Mouse (Mus musculus) heart, embryonic 13.5 days (tissue): ENCODE measurements around the gene Fadd. TPM values are rescaled to one million over a fixed set of nuclear protein-coding genes. Genes with fewer than 3 reads are reported as not detected.
A peak's percentile ranks its signal among the peaks of the same experiment; 100 is the strongest.

ENCODE experiments used
- ATAC-seq: fragments of 200-750 bp; cut with Nextera tagmentation; 2 replicates; pipeline ENCODE4 v1.8.0; 2017; ENCODE audit warnings: moderate TSS enrichment; ENCODE audit not compliant: insufficient number of reproducible peaks, low FRiP score, low TSS enrichment; ENCODE audit errors: extremely low read depth
- H3K27ac ChIP-seq: fragments of 300-500 bp; sonication (generic); replicated peaks from 2 replicates; pipeline ENCODE4 v1.5.1; 2015; ENCODE audit warnings: moderate library complexity, mild to moderate bottlenecking, inconsistent platforms
- H3K27me3 ChIP-seq: fragments of 300-500 bp; sonication (generic); replicated peaks from 2 replicates; pipeline ENCODE4 v1.6.1; 2015; ENCODE audit warnings: mild to moderate bottlenecking, inconsistent platforms
- H3K36me3 ChIP-seq: fragments of 300-500 bp; sonication (generic); 2 replicates; pipeline ENCODE4 v1.6.1; 2015; ENCODE audit warnings: mild to moderate bottlenecking, inconsistent platforms
- H3K4me1 ChIP-seq: fragments of 300-500 bp; sonication (generic); 2 replicates; pipeline ENCODE4 v1.6.1; 2015; ENCODE audit warnings: inconsistent platforms
- H3K4me2 ChIP-seq: fragments of 300-500 bp; sonication (generic); 2 replicates; pipeline ENCODE4 v1.6.1; 2015; ENCODE audit warnings: inconsistent platforms, mild to moderate bottlenecking, moderate library complexity
- H3K4me3 ChIP-seq: fragments of 300-500 bp; sonication (generic); 2 replicates; pipeline ENCODE4 v1.5.1; 2015; ENCODE audit warnings: moderate library complexity, mild to moderate bottlenecking, inconsistent platforms
- H3K9ac ChIP-seq: fragments of 300-500 bp; sonication (generic); 2 replicates; pipeline ENCODE4 v1.6.1; 2015; ENCODE audit warnings: inconsistent platforms, mild to moderate bottlenecking, moderate library complexity
- H3K9me3 ChIP-seq: fragments of 300-500 bp; sonication (generic); 2 replicates; pipeline ENCODE4 v1.6.1; 2016; ENCODE audit warnings: inconsistent platforms
- WGBS: fragments of 180-500 bp; shearing (Covaris S2); methylation state at CpG from one replicate; pipeline ENCODE4 v1.1.7; 2015; ENCODE audit warnings: mixed read lengths; 5-methylcytosine and 5-hydroxymethylcytosine counted together
- polyA plus RNA-seq: library from polyadenylated mRNA; unstranded; fragments of >200 nt; fragmentation: Nextera tagmentation; extraction: Ambion mirVana; gene quantifications from 2 replicates; pipeline ENCODE4 v1.2.1, GENCODE M21; 2015

Gene Fadd
- polyA plus RNA-seq, 1 experiment from 2014 or later = 12.1 TPM

GRCm38 (mm10) chr7:144577876-144578275, 4.4 kb downstream of the Fadd start:
- H3K4me2 ChIP-seq = no peak overlapping the region
- no peaks in the 10 kb centered on the region for H3K27me3 ChIP-seq
- H3K9me3 ChIP-seq = no peaks in the 10 kb centered on the region
- no peak for ATAC-seq
- WGBS = 60% methylated on average over 5 of the region's 5 CpGs
- peaks cover 19% of the 10 kb centered on the region for H3K36me3 ChIP-seq
- H3K4me1 ChIP-seq = peaks cover 24% of the 10 kb centered on the region
- H3K27ac ChIP-seq = peak overlapping the region; percentile 58
- H3K4me3 ChIP-seq = no peak overlapping the region
- no peak overlapping the region for H3K9ac ChIP-seq

DNA sequence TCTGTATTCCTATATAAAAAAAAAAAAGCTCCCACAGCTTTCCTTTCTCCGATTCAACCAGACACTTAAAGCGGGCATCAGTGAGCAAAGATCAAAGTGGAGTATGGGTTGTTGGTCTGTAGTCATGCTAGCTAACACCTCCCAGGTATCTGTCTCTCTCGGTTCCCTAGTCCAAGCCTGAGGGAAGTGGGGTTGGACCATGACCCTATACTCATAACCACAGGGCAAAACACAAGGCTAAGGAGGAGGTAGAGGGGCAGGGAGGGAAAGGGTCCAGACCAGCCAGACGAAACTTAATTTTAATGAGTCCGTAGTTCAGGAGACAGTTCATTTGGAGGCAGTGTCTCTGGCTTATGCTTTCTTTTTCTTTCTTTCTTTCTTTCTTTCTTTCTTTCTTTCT, 10.0 kb downstream of the Fadd start:
- 0 out of 2 replicates have a peak, but pooled peaks cover 7% of the 10 kb centered on the region for H3K27me3 ChIP-seq
- no peaks in the 10 kb centered on the region for H3K9me3 ChIP-seq
- no peak overlapping the region for H3K4me3 ChIP-seq
- 77% methylated on average over 5 of the region's 5 CpGs for WGBS
- H3K27ac ChIP-seq = no peak overlapping the region
- H3K9ac ChIP-seq = no peak overlapping the region
- H3K4me1 ChIP-seq = peaks cover 11% of the 10 kb centered on the region
- no peaks in the 10 kb centered on the region for H3K36me3 ChIP-seq
- ATAC-seq = no peak
- H3K4me2 ChIP-seq = no peak overlapping the region

DNA sequence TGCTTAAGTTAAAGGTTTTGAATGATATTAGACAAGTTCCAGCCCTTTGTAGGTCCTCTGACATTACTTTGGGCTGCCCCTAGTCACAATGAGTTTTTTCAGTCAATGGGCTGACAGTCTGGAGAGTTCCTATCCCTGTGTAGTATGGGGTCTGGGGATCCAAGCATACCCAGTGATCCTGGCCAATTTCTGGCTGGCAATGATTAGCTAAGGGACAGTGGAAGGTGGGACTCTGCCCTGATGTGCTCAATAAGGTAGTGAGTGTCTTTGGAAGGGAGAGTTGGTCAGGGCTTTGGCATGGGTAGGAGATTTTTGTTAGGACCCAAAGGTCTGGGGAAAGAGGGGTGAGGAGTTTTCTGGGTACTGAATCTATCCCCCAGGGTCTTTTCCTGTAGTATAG, 10.7 kb downstream of the Fadd start:
- Histone ChIP-seq H3K4me1 (peaks cover 11% of the 10 kb centered on the region), H3K4me3 (no peak overlapping the region), H3K9ac (no peak overlapping the region), H3K27me3 (0 out of 2 replicates have a peak, but pooled peaks cover 7% of the 10 kb centered on the region), H3K36me3 (no peaks in the 10 kb centered on the region), H3K9me3 (no peaks in the 10 kb centered on the region), H3K4me2 (no peak overlapping the region), H3K27ac (no peak overlapping the region)
- ATAC-seq = no peak

DNA sequence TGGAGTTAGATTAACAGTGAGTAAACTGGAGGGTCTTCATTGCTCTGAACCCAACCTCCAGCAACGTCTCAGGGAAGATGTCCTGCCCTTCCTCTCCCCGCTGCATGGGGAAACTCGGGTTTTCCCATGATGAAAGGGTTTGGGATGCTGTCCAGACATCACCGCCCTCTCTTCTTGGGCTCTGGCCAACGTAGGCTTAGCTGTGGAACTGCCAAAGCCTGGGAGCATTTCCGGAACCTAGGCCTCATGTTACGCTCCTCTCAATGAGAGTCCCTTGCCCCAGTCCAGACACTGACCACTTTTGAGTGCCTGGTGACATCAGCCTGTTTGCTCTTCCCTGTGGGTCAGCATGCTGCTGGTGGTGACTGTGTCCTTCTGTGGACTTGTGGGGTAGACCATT, 12.8 kb downstream of the Fadd start:
- no peak; the same call in 1 of the 2 replicates for ATAC-seq
- peaks cover 14% of the 10 kb centered on the region for H3K27me3 ChIP-seq
- H3K4me2 ChIP-seq = no peak overlapping the region
- H3K27ac ChIP-seq = peak overlapping the region; percentile 45; the same call in 1 of the 2 replicates
- H3K9ac ChIP-seq = no peak overlapping the region
- no peak overlapping the region for H3K4me3 ChIP-seq
- H3K9me3 ChIP-seq = no peaks in the 10 kb centered on the region
- WGBS = 44% methylated on average over 7 of the region's 7 CpGs
- no peaks in the 10 kb centered on the region for H3K36me3 ChIP-seq
- peaks cover 13% of the 10 kb centered on the region for H3K4me1 ChIP-seq

GRCm38 (mm10) chr7:144568091-144568490, 14.2 kb downstream of the Fadd start:
- no peaks in the 10 kb centered on the region for H3K9me3 ChIP-seq
- H3K4me2 ChIP-seq = no peak overlapping the region
- no peak overlapping the region for H3K9ac ChIP-seq
- no peak overlapping the region for H3K4me3 ChIP-seq
- peaks cover 14% of the 10 kb centered on the region for H3K27me3 ChIP-seq
- no peaks in the 10 kb centered on the region for H3K36me3 ChIP-seq
- ATAC-seq = no peak
- peaks cover 20% of the 10 kb centered on the region for H3K4me1 ChIP-seq
- H3K27ac ChIP-seq = no peak overlapping the region

GRCm38 (mm10) chr7:144566921-144567682, 15.2 kb downstream of the Fadd start:
- ATAC-seq = no peak
- WGBS = 68% methylated on average over 3 of the region's 3 CpGs

GRCm38 (mm10) chr7:144563456-144564155, 18.7 kb downstream of the Fadd start:
- H3K4me1 ChIP-seq = peaks cover 9% of the 10 kb centered on the region; the same call in 1 of the 2 replicates
- no peaks in the 10 kb centered on the region for H3K36me3 ChIP-seq
- no peaks in the 10 kb centered on the region for H3K9me3 ChIP-seq
- ATAC-seq = no peak
- no peak overlapping the region for H3K4me3 ChIP-seq
- no peak overlapping the region for H3K27ac ChIP-seq
- 62% methylated on average over 9 of the region's 9 CpGs for WGBS
- peaks cover 7% of the 10 kb centered on the region for H3K27me3 ChIP-seq
- no peak overlapping the region for H3K9ac ChIP-seq
- H3K4me2 ChIP-seq = no peak overlapping the region

More at GRCm38 (mm10) chr7:144566921-144567682, 15.2 kb downstream of the Fadd start:
- H3K9me3 ChIP-seq = no peaks in the 10 kb centered on the region
- no peak overlapping the region for H3K27ac ChIP-seq
- H3K4me2 ChIP-seq = no peak overlapping the region
- no peak overlapping the region for H3K4me3 ChIP-seq
- H3K36me3 ChIP-seq = no peaks in the 10 kb centered on the region
- no peak overlapping the region for H3K9ac ChIP-seq
- peaks cover 20% of the 10 kb centered on the region for H3K4me1 ChIP-seq
- H3K27me3 ChIP-seq = peaks cover 14% of the 10 kb centered on the region

DNA sequence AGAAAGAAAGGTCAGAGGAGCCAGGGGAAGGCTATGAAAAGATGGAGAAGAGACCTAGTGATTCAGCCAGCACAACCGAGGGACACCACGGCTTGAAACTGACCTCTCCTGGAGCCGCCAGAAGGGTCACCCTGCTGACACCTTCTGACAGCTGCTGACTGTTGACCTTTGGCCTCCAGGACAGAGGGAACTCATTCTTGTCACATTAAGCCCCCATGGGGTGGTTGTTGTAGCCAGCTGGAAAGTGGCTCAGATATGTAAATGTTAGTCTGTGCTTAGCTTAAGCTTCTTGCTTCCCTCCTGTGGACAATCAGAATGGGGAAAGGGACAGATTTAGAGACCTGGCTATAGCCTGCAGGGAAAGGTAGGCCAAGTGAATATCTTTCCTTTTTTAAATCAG, 20.2 kb downstream of the Fadd start:
- H3K27ac ChIP-seq = no peak overlapping the region
- H3K9me3 ChIP-seq = no peaks in the 10 kb centered on the region
- no peak overlapping the region for H3K9ac ChIP-seq
- H3K4me1 ChIP-seq = peaks cover 9% of the 10 kb centered on the region; the same call in 1 of the 2 replicates
- no peak overlapping the region for H3K4me3 ChIP-seq
- no peaks in the 10 kb centered on the region for H3K36me3 ChIP-seq
- peaks cover 7% of the 10 kb centered on the region for H3K27me3 ChIP-seq
- no peak overlapping the region for H3K4me2 ChIP-seq
- WGBS = 23% methylated on average over 3 of the region's 3 CpGs
- no peak for ATAC-seq

DNA sequence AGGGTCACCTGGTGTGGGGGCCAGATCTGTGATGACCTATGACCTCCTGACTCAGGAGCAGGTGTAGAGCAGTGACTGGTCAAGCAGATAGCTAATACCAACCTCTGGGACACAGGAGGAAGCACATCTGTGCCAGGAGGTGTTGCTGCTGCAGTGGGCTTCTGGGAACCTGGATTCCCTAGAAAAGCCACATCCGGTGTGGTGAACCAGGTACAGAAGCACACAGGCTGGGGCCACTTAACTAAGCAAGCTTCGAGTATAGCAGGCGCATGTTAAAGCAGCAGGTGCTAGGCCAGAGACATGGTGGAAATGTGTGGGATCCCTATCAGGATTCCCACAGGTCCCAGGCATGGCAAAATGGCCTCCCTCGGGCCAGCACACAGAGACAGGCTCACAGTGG, 21.7 kb downstream of the Fadd start:
- WGBS = 73% methylated on average over 4 of the region's 4 CpGs
- no peak overlapping the region for H3K27ac ChIP-seq
- peaks cover 3% of the 10 kb centered on the region; the same call in 1 of the 2 replicates for H3K27me3 ChIP-seq
- no peak for ATAC-seq
- H3K4me1 ChIP-seq = peaks cover 9% of the 10 kb centered on the region; the same call in 1 of the 2 replicates
- no peak overlapping the region for H3K9ac ChIP-seq
- no peaks in the 10 kb centered on the region for H3K36me3 ChIP-seq
- H3K4me3 ChIP-seq = no peak overlapping the region
- H3K4me2 ChIP-seq = no peak overlapping the region
- H3K9me3 ChIP-seq = no peaks in the 10 kb centered on the region

GRCm38 (mm10) chr7:144558552-144558951, 23.7 kb downstream of the Fadd start:
- 53% methylated on average over 6 of the region's 6 CpGs for WGBS
- Histone ChIP-seq H3K27ac (no peak overlapping the region), H3K36me3 (no peaks in the 10 kb centered on the region), H3K27me3 (peaks cover 6% of the 10 kb centered on the region; the same call in 1 of the 2 replicates), H3K4me2 (no peak overlapping the region), H3K4me1 (peaks cover 6% of the 10 kb centered on the region; the same call in 1 of the 2 replicates), H3K9ac (no peak overlapping the region), H3K4me3 (no peak overlapping the region), H3K9me3 (no peaks in the 10 kb centered on the region)
- no peak for ATAC-seq

DNA sequence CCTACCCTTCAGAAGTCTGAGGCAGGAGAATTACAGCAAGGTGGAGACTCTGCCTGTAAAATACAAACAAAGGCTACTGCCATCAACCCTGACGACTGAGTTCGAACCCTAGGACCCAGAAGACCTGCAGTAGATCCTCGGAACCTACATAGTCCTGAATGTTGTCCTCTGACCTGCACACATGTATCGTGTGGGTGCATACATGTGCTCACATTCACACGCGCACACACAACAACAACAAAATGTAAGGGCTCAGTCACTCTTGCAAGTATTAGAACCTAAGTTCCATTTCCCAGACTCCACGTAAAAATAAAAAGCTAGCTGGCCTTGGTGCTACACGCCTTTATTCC, 28.2 kb downstream of the Fadd start:
- 0 out of 2 replicates have a peak, but pooled peaks have one; percentile 1 for ATAC-seq
- H3K4me1 ChIP-seq = peaks cover 32% of the 10 kb centered on the region
- H3K4me3 ChIP-seq = peak overlapping the region; percentile 97
- H3K4me2 ChIP-seq = peak overlapping the region; percentile 86
- H3K36me3 ChIP-seq = peaks cover 32% of the 10 kb centered on the region
- peak overlapping the region; percentile 85 for H3K9ac ChIP-seq
- 25% methylated on average over 8 of the region's 8 CpGs for WGBS
- H3K9me3 ChIP-seq = no peaks in the 10 kb centered on the region
- H3K27ac ChIP-seq = no peak overlapping the region
- H3K27me3 ChIP-seq = peaks cover 6% of the 10 kb centered on the region; the same call in 1 of the 2 replicates
